Mouse (Mus musculus): Measurements from ENCODE around the gene Klrg2.
"Not testable (repeated sequence)": the region's sequence is repeated elsewhere in the genome, so short reads cannot be mapped to it uniquely, and the experiment has no call there.

DNA sequence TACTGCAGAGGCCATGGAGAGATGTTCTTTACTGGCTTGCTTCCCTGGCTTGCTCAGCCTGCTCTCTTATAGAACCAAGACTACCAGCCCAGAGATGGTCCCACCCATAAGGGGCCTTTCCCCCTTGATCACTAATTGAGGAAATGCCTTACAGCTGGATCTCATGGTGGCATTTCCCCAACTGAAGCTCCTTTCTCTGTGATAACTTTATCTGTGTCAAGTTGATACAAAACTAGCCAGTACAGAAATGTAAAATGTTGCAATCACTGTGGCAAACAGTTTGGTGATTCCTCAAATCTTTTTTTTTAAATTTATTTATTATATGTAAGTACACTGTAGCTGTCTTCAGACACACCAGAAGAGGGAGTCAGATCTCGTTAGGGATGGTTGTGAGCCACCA, 33.4 kb upstream of the Klrg2 start:
- TF ChIP-seq CTCF (IDR thresholded peaks at IDR 0.05); POLR2A (IDR thresholded peaks at IDR 0.05; ENCODE audit: insufficient read depth, low read depth, low read length): not testable (repeated sequence)

All from heart, adult 2 months (tissue).